Mouse (Mus musculus): Measurements from ENCODE around the gene Bmyc. TPM values are rescaled to one million over a fixed set of nuclear protein-coding genes. Genes with fewer than 3 reads are reported as not detected.
"Not testable (repeated sequence)": the region's sequence is repeated elsewhere in the genome, so short reads cannot be mapped to it uniquely, and the experiment has no call there.

Gene Bmyc
- total RNA-seq (2015) (16.0 and 19.1 TPM in 2 replicates), total RNA-seq (2017) (6.5 and 8.6 TPM in 2 replicates)

DNA sequence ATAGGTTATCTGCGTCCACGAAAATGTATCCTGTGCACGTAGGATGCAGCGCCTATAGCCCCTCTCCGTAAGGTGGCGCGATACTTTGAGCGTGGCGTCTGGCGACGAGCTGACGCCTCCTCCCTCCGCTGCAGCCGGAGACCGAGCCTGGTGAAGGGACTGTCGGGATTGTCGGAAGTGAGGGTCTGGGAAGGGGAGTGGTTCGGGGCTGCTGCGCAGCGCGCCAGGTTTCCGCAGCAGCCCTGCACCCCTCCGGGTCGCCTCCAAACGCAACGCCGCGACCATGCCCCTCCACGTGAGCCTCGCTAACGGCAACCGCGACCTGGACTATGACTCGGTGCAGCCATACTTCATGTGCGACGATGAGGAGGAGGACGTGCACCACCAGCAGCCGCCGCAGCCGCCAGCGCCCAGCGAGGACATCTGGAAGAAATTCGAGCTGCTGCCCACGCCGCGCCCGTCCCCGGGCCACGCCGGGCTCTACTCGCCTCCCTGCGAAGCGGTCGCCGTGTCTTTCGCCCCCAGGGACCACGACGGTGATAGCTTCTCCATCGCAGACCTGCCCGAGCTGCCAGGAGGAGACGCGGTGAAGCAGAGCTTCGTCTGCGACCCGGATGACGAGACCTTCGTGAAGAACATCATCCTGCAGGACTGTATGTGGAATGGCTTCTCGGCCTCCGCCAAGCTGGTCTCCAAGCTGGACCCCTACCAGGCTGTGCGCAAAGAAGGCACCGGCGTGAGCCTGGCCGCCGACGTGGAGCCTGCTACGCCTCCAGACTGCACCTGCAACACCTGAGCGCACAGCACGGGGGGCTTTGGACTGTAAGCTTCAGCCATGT lies at the start of gene Bmyc:
Bmyc (plus strand) TSS at position 97 of the 839 bp plus-strand sequence.
- peak; percentile 96 for ATAC-seq (replicated peaks; ENCODE audit: poor library complexity)

GRCm38 (mm10) chr2:25657246-25657645 lies 49.3 kb upstream of the Bmyc start:
- ATAC-seq (replicated peaks; ENCODE audit: poor library complexity): no peak

GRCm38 (mm10) chr2:25657652-25658051 lies 48.9 kb upstream of the Bmyc start, which contains the start of gene Lcn5:
TSS of gene Lcn5 (plus strand) at chr2:25657952.
- ATAC-seq (replicated peaks; ENCODE audit: poor library complexity): no peak

- ATAC-seq (replicated peaks; ENCODE audit: poor library complexity): no peak
Observed at GRCm38 (mm10) chr2:25660279-25660678, 46.3 kb upstream of the Bmyc start.

DNA sequence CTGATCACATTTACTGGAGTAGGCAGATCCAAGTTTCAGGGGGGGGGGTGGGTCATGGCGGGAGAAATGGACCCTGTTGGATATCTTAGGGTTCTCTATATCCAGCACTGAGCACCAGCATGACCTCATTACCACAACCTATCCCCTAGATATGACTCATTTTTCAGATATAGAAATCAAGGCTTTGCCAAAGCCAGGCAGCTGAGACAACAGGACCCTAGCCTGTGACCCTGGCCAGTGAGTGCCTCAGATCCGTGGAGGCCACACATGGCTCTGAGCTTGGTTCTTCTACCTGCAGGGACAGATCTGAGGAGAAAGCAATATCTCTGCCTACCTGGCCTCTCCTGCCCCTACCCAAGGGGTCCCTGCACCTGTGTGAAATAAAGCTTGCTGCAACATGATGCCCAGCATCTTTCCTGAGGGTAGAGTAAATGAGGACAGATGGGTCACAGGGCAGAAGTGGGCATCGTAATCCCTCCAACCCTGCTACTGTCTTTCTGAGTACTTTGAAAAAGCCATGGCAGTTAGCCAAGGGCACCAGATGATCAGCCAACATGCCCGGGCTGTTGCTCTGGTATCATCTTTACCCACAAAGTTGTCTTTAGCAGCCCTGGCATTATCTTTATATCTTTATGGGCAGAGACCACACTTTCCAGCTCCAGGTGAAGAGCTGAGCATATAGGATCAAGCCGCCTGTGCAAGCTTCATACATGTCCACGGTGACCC lies 45.1 kb upstream of the Bmyc start:
- ATAC-seq (replicated peaks; ENCODE audit: poor library complexity): no peak

DNA sequence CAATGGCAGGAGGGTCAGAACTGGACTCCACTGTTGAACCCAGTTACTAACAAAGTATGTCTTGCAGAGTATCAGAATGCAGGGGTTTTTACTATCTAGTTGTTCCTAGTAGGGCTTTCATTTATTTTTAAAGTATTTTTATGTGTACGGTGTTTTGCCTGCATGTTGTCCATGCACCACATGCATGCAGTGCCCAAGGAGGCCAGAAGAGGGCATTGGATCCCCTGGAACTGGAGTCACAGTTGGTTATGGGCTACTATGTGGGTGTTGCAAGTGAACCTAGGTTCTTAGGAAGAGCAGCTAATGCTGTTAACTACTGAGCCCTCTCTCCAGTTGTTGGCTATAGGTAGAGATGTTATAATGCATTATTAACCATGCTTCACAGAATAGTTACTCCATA lies 43.0 kb upstream of the Bmyc start:
- ATAC-seq (replicated peaks; ENCODE audit: poor library complexity): peak; percentile 55

DNA sequence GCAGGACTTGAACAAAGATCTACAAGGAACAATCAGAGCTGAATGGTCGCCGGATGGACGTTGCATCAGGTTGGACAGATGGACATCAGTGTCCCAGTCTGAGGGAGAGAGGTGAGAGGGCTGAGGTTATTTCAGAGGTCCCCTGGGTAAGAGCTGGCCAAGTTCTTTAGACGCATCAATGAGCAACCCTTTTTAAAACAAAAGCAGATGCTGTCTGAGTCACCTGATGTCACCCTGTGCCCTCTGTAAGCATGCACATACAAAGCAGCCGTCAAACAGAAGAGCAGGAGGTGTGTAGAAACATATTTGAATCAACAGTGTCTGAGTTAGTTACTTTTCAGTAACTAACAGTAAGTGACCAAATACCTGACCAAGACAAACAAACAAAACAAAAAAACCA lies 42.4 kb upstream of the Bmyc start:
- ATAC-seq (replicated peaks; ENCODE audit: poor library complexity): no peak

GRCm38 (mm10) chr2:25666516-25666915 lies 40.0 kb upstream of the Bmyc start:
- no peak for ATAC-seq (replicated peaks; ENCODE audit: poor library complexity)

DNA sequence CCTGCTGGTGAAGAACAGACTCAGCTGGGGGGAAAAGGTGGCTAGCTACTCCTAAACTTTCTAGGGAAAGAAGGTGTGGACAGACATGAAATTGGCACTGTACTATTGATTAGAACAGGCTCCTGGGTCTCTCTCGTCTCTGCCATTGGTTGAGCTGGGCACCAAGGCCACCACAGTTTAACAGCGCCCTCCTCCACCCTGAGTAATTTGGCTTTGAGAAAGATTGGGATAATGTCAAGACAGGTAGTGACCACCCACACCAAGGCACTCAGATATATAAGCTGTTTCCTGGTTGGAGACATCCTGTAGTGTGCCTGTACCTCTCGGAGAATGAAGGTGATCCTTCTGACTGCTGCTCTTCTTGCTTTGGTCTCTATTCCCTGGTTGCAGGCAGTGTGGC lies 30.1 kb upstream of the Bmyc start, which contains the start of gene Lcn6:
Lcn6 (plus strand) TSS at position 301 of the 400 bp plus-strand sequence.
- no peak for ATAC-seq (replicated peaks; ENCODE audit: poor library complexity)

DNA sequence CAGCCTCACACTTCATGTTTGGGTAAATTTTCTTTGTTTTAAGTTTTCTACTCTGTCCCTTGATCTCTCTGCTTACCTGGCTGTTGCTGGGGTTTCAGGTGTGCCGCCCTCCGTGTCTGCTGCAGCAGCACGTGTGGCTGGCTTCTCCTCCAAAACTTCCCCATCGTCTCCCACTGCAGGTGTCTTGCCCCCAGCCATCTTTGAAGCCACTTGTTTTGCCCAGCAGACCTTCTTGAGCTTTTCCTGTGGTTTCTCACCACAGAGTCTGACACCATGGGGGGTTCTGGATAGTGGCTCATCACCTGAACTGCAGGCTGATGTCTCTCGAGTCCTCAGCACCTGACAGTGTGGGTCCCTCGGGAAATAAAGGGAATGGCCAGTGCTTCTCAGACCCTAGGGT lies 27.0 kb upstream of the Bmyc start:
- no peak for ATAC-seq (replicated peaks; ENCODE audit: poor library complexity)

DNA sequence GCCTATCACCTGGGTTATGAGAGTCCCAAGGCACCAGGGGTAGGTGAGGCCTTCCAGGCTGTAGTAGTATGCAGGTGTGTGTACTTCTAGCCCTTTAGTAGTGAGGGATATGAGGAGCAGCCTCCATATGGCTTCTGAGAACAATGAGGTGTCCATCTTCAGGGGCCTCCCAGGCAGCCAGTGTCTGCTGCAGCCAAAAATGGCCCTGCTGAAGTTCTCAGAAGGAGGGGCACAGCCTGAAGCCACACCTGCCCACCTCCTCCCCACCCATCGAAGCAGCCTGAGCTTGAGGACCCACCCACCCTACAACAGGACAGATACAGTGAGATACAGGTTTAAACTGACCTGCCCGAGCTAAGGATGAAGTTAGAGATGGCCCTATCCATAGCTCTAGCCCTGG lies 24.1 kb upstream of the Bmyc start, which contains the start of gene Lcn10:
Lcn10 (plus strand) TSS at position 301 of the 400 bp plus-strand sequence.
- ATAC-seq (replicated peaks; ENCODE audit: poor library complexity): no peak

DNA sequence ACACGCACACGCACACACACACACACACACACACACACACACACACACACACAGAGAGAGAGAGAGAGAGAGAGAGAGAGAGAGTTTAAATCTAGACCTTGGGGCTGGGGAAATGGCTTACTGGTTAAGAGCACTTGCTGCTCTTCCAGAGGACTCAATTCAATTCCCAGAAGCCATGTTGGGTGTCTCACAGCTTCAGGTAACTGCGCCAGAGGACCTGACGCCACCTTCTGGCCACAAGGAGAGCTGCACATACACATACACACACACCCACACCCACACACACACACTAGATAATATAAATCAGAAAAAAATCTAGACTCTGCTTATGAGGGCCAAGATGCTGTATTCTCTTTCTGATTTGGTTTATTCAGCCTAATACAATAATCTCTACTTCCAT lies 19.6 kb upstream of the Bmyc start:
- ATAC-seq (replicated peaks; ENCODE audit: poor library complexity): no peak

GRCm38 (mm10) chr2:25694605-25695004 lies 11.9 kb upstream of the Bmyc start:
- peak; percentile 69 for ATAC-seq (replicated peaks; ENCODE audit: poor library complexity)

- ATAC-seq (replicated peaks; ENCODE audit: poor library complexity): no peak
Observed at GRCm38 (mm10) chr2:25696951-25697350, 9.6 kb upstream of the Bmyc start.

GRCm38 (mm10) chr2:25698696-25699095 lies 7.8 kb upstream of the Bmyc start:
- ATAC-seq (replicated peaks; ENCODE audit: poor library complexity): no peak

- ATAC-seq (replicated peaks; ENCODE audit: poor library complexity): not testable (repeated sequence)
Observed at GRCm38 (mm10) chr2:25699743-25700142, 6.8 kb upstream of the Bmyc start, which contains the start of gene Obp2a. TSS of gene Obp2a (plus strand) at chr2:25700043.

DNA sequence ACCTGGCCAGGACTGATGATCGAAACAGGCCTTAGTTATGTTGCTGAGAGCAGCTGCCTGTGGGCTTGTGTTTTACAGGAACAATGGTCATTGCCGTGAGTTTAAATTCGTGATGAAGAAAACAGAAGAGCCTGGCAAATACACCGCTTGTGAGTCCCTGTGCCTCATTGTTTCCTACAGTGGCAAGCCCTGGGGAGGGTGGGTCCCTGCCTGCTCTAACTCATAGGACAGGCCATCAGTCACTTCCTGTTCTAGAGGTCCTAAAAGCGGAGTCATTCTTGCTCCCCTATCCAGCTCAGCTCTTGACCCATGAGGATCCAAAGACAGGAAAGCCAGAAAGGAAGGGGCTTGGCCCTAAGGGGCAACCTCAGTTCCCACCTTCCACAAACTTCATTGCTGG lies 5.5 kb upstream of the Bmyc start:
- no peak for ATAC-seq (replicated peaks; ENCODE audit: poor library complexity)

DNA sequence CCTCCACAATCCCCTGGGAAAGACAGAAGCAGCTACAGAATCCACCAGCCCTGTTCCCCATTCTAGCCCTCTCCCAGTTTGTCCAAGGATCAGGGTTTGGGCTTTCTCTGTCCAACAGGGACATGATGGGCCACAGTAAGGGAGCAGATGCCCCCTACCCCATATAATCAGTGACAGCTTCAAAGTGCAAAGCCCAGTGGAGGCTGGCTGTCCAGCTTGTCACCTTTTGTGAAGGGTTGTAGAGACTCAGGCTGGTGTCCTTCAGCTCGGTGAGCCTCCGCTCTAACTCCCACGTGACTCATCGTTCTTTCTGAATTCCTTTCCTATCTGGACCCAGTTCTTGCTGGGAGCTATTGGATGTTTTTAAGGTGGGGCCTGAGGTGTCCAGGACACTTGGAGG lies 2.8 kb upstream of the Bmyc start:
- ATAC-seq (replicated peaks; ENCODE audit: poor library complexity): no peak

- peak; percentile 62 for ATAC-seq (replicated peaks; ENCODE audit: poor library complexity)
Observed at GRCm38 (mm10) chr2:25708121-25708520, 1.6 kb downstream of the Bmyc start.

DNA sequence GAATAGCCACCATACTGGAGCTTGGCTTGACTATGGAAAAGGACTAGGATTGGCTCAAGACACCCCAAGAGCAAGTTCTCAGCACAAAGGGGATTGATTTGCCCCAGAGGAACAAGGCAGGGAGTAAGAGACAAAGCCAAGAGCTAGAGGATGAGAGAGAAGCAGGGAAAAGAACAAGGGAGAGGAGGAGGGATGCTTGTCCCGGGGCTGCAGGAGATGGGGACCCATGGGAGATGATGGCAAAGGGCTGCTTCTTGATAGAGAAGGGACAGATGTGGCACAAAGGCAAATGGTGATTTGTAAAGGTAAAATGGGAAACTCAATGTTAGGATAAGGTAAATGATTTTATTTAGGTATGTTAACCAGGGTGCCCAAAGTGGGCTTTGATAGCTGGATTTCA lies 2.5 kb downstream of the Bmyc start:
- not testable (repeated sequence) for ATAC-seq (replicated peaks; ENCODE audit: poor library complexity)

DNA sequence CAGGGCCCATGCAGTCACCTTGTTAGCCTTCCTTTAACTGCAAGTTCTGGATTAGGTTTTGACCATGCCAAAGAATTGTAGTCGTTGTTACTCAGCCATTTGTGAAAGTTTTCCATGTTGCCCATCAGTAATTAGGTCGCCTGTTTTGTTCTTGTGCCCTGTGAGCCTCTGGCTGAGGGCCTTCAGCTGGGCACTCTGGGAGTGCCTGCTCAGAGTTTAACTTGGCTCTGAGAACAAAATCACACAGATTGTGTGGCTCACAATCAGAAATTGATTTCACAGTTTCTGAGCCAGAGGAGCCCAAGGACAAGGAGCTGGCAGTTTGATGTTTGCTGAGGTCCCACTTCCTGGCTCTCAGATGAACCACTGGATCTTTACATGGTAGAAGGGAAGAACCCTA lies 3.3 kb downstream of the Bmyc start:
- ATAC-seq (replicated peaks; ENCODE audit: poor library complexity): not testable (repeated sequence)

- not testable (repeated sequence) for ATAC-seq (replicated peaks; ENCODE audit: poor library complexity)
Observed at GRCm38 (mm10) chr2:25711641-25712040, 5.1 kb downstream of the Bmyc start.
